Mouse (Mus musculus): ENCODE results near the gene Vti1a.
A peak's percentile ranks its signal among the peaks of the same experiment; 100 is the strongest.

Gene Vti1a

DNA sequence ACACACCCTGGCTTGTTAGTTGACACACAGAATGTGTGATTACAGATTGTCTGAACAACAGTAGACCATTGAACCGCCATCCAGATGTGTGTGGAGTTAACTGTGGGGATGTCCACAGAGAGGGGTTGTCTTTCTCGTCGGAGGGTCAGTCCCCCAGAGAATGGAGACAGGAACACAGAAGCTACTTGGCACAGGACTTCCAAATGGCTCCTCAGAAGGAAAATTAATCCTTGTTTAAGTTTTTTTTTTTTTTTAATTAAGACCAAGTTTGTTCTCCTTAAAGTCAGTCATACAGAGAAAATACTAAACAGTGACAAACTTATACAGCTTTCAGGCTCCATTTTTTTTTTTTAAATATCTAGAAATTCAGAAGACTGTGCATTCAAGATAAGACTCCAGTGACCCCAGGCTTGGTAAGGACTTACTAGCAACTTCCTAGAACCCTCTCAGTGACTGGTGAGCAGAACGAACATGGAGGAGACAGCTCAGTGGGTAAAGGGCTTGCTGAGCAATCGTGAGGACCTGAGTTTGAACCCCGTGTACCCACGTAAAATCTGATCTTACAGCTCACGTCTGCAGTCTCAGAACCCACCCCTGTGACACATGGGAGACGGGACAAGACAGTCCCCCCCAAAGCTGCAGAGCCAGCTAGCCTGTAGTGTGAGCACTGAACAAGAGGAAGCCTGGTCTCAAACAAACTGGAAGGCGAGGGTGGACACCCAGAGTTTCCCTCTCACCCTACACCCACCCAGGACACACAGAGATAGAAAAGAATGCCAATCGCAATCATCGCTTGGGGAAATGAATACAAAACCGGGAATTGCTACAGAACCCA lies 248.2 kb downstream of the Vti1a start:
- no peak for DNase-seq

DNA sequence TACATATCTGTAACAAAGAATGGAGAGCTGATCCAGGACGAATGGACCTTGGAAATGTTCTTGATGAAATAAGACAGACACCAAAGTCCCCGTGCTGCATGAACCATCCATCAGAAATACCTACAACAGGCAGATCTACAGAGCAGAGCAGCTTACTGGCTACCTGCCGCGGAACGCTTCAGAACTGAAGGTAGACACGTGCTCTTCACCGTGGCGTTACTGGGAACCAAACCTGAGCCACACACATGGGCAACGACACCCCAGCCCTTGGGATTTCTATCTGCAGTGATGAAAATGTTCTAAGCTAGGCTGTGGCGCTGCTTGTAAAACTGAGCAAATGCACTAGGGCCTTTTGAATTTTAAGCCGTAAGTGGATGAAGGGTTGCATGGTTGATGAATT lies 249.0 kb downstream of the Vti1a start:
- no peak for DNase-seq

DNA sequence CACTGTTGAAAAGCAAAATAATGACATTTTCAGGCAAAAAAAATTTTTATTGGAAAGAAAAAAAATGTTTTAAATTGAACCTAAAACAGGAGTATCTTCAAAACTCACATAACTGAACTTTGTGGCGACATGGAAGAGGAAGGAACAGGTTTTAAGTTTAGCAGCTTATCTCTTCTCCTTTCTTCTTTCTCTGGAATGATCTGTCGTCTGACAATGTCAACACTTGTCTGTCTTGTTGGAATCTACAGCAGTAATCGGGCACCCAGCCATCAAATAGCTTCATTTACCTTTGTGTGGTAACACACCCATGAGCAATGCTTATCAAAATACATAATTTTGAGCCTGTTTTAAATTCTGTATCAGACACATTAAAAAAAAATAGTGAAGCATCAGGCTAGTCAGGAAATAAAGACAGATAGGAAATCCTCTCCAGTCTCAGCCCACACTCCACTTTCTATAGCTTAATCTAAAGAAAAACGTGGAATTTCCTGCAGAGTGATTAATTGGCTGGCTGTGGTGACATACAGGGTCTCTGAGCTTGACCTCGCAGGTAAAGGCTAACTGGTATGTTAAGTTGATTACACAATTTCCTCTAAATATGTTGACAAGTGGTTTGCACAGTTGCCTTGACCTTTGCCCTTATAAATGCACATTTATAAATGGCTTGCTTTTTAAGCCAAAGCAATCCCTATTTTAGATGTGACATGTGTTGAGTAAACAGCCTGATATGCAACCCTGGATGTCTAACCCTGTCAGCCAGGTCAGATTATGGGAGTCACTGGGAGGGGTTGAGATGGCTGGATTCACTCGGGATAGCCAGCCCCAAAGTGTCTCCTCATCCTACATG lies 249.7 kb downstream of the Vti1a start:
- DNase-seq: no peak

DNA sequence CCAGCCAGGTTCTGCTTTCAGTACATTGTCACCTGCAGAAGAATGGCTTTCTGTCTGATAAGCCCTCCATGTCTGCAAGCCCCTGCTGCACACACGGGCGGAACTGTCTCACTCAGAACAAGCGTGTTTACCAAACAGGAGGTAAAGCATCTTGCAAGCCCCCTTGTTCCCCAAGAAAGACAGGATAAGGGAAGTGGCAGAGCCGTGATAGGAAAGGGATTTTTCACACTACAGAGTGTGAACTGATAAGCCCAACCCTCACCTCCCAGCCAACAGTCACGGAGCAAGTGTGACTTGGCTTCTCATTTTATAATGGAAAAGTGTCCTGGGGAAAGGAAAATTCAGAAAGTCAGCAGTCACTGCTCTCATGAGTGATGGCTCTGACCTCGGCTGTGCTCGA lies 253.0 kb downstream of the Vti1a start:
- DNase-seq: no peak

DNA sequence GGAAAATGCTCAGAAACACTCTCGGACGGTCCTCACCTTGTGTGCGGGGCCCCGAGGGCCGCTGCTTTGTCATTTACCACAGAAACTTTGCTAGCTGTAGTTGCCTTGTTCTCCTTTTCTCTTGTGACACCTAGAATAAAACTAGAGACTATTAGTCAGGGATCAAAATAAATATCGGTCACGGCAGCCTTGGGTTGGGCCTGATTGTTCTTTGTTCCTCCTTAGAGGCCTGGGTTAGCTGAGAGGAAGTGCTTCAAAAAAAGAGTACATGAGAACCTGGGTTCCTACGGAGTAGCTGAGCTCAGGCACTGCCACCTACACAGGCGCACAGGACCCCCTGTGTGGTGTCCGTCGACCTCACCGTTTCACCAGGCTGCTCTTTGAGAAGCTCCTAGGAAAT lies 253.8 kb downstream of the Vti1a start:
- DNase-seq: no peak

DNA sequence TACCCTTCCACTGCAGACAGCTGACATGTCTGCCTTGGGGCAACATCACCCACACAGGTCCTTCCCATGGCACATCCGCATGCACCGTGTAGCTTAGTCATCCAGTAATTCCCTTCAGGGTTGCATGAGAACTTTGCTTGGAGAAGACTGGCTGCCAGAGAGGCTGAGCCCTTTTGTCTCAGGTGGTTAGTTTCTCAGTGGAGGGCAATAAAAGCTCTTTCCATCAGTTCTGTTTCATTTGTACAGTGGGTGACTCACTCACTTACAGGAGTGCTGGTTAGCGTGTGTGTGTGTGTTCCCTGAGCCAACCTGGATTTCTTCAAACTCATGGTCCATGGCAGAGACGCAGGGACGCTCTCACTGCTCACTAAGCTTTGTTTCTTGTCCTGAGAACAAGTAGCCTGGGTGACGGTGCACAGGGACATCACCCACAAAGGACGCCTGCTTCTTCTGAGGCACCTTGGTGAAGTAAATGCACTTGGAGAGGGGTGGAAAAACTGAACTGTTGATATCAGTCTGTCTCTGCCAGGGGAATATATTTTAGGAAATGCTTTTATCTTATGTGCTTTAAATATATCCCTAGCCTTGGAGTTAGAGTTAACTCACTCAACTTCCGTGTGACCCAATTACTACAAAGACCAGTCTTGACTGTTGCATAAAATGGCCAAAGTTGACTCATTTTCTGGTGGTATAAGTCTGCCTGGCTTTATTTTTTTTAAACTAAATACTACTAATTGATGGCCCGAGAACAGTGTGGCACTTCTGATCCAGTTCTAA lies 254.6 kb downstream of the Vti1a start:
- DNase-seq: no peak

DNA sequence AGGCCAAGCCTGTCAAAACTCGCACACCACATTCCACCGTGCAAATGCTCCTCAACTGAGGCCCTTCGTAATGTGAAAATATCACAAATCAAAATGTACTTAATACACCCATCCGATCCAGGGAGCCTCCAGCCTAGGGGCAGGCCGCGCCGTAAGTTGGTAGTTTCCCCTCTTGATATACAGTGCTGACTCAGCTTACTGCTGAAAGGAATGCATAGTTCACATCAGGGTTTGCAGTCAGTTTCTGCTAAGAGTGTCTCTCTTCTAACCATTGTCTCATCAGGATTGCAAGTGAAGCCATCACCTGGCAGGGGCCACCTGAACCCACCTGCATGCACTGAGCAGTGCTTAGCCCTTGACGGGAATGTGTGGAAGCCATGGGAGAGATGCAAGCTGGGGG lies 255.4 kb downstream of the Vti1a start:
- DNase-seq: no peak

DNA sequence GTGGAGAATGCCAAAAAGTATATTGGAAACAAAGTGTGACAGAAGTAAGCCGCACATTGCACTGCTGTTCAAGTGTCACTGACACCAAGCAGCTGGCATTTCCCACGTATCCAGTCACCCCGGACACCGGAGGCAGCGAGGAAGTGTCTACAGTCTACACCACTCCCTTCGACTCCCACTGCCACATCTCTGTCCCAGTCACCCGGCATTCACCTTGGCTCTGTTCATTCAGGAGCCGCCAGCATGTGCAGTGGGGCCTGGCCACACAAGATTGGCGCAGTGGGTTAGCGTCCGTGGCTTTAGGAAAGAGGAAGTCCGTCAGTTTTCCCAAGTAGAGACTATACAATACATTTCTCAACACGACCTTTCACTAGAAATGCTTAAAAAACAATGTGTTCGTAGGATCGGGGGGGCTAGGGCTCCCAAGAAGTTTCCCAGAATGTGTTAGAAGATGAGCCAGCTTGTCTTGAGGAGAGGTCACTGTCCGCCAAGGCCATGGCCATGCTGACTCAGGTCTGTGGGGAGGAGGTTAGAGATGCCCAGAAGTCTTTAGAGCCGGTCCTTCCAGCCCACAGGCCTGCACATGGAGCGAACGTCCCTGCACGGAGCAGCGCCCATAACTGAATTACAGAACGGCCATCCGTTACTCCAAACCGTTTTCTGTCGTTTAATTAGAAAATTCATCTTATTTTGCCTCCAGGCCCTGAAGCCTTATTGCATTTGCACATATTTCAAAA lies 261.4 kb downstream of the Vti1a start:
- no peak for DNase-seq

DNA sequence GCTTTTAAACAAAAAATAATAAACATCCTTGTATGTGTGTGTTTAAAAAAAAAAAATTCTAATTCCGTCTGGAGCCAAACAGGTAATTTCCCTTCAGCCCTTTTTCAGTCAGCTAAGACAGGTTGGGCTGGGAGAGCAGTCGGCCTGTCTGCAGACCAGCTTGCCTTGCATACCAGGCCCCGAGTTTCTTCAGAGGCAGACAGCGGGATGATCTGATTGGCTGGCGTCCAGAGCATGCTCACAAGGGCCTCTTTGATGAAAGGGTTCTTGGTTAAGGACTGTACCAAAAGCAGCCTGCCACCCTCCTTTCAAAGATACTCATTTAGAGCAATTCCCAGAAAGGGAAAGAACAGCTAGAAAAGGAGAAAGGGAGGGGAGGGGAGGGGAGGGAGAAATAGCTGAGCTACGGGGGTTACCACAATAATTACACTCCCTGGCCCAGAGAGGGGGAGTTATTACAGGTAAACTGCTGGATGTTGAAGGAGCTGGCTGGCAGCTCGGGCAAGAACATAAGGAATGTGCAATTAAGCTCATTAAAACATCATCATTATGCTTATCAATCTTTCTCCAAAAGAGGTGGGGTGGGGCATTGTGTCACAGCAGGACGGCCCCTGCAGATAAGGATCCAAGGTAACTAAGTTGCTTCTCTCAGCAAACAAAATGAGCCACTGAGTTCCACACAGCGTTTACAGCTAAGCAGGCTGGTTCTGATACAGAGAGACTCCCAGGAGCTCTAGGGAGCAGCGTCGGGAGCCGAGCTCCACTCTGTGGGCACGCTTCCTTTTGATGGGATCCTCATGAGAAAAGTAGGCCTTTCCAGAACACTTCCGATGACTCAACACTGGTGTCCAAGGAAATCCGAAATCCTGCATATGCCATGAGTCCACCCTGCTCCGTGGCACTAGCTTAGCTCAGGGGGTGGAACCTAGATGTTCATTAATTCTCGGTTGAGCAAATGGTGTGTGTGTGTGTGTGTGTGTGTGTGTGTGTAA lies 262.3 kb downstream of the Vti1a start:
- peak; percentile 80 to 86 for DNase-seq

DNA sequence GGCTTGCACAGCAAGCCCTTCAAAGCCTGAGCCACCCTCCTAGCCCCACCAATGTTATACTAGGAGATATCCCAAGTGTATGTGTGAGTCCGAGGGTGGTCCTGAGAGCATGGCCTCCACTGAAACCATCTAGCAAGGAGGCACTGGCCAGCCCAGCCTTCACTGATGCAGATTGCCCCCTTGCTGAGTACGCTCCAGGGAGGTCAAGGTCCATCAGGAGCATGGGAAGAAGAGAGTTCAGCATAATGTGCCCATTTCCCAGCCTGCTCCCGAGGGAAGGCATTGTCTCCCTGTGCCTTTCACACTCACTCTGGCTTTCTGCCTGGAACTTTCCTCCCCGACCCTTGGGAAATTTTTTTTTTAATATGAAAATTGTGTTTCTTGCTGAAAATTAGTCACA lies 263.2 kb downstream of the Vti1a start:
- no peak for DNase-seq

DNA sequence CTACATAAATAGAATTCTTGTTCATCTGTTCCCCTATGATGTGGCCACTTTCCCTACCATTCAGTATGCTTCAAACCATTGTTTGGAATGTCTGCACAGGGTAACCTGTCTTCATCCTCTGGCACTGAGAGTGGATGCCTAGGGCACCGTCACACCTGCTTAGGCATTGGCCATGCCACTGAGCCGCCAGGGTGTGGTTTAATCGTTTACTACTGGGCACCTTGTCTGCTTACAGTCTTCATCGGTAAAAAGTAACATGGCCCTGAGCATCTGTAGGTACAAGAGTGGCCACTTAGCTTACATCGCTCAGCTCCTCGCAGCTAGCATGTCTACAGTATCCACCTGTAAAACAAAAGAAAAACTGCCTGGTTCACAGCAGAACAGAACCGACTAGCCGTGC lies 264.1 kb downstream of the Vti1a start:
- DNase-seq: no peak

DNA sequence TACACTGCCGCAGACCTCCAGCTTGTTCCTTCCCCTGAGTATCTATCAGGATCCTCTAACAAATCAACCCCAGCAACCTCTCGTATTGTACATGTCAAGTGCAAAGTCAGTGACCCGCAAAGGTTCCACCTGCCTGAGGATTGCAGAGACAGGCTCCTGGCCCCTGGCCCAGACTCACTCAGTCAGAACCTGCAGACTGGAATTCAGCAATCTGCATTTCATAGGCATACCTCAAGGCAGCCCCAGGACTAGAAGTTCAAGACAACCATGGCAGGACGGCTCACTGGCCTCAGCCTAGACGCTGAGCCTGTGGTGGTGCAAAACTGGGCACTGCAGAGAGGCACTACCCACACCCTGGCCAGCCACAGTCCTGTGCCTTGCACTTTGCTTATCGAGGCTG lies 264.6 kb downstream of the Vti1a start:
- DNase-seq: peak; percentile 64 to 73

DNA sequence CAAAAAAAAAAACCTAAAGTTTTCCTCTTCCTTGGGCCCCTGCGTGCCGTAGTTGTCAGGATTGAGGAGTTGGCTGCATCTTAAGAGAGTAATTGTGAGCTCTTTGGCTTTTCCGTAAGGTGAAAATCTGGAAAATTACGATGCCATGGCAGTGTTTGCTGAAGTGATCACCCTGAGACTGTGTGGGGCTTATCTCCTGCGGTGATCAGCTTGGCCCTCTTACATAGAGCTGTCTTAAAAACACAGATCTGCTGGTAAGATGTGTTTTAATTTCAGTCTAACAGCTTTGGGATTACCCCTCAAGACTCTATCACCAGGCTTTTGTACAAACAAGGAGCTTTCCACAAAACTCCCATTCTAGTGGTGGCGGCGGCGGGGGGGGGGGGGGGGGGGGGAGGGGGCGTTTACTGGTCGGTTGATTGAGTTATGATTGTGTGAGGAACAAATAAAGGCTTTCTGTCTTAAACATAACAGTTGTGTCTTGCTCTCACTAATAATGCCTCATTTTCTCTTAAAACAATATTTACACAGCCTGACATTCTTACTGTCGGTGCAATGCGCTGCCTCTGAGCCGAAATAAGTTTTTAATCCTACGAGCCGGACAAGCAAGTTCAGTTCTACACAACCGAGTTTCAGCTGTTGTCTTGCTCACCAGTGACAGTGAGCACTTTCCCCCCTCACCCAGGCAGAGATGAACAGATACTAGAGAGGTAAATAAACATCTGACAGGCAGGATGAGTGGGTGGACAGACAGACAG lies 267.0 kb downstream of the Vti1a start:
- DNase-seq: no peak

DNA sequence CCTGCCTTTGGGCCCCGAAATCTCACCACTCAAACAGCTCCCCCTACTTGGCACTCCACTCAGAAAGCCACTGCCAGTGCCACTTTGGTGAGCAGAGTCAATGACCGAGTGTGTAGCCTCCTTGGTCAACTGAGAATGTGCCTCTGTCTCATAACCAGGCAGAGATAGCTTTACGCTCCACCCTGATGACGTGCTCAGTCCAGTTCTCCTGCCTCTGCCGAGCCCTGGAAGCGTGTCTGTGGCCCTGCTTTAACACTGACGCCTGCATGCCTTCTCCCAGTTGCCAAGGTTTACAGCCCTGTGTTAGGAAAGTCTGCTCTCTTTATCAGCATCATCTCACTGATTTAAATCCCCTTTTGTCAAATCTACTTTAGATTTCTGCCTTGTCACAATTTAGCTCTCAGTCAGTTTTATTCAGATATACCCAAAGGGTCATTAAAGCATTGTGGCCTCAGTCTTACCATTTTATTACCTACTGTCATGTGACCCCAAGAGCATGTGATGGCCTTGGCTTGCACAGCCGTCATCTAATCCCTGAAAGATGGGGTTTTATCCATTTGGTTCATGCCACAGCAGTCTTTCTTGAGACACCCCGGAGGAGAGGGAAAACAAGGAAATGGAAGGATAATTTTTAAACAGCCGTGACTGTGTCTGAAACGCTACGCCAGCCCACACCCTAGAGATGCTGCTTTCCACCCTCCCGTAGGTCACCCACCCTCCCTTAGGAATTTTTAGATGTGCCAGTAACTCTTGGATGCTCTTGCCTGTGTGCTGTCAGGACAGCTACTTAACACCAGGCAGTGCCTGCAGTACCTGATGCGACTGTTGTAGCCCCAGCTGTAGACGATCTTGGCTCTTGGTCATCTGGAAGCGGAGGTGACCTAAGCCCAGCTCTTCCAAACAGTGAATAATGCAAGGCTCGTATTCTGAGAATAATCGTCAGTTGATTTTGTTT lies 269.5 kb downstream of the Vti1a start:
- no peak for DNase-seq

DNA sequence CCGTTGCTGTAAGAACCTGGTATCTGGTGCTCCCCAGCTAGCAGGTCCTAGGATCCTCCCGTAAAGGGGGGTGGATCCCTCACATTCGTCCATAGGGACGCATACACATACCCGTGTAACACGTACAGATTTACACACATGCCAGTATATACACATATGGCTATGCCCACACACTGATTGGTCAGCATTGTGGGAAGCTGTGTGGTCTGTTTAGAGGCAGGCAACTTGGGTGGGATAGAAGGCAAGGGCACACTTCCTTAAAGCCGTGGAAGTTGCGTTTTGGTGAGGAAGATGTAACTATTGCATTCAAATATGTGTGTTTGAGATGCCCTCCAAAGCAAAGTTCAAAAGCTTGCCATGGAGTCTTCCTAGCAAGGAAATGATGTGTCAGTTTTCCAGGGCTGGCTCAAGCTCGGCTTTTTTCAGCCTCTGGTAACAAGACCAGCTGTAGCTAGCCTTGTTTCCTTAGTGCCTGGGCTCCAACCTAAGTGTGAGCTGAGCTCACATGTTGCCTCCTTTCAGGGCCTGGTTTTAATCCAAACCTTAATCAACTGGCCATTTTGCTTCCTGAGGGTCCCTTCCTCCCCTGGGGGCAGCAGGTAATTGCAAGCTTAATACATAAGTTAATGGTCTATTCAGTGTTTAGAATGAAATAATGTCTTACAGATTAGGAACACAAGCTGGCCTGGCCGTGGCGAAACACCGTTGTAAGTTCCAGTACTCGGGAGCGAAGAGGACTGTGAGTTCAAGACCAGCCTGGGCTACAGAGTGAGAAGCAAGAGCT lies 271.7 kb downstream of the Vti1a start:
- DNase-seq: no peak

DNA sequence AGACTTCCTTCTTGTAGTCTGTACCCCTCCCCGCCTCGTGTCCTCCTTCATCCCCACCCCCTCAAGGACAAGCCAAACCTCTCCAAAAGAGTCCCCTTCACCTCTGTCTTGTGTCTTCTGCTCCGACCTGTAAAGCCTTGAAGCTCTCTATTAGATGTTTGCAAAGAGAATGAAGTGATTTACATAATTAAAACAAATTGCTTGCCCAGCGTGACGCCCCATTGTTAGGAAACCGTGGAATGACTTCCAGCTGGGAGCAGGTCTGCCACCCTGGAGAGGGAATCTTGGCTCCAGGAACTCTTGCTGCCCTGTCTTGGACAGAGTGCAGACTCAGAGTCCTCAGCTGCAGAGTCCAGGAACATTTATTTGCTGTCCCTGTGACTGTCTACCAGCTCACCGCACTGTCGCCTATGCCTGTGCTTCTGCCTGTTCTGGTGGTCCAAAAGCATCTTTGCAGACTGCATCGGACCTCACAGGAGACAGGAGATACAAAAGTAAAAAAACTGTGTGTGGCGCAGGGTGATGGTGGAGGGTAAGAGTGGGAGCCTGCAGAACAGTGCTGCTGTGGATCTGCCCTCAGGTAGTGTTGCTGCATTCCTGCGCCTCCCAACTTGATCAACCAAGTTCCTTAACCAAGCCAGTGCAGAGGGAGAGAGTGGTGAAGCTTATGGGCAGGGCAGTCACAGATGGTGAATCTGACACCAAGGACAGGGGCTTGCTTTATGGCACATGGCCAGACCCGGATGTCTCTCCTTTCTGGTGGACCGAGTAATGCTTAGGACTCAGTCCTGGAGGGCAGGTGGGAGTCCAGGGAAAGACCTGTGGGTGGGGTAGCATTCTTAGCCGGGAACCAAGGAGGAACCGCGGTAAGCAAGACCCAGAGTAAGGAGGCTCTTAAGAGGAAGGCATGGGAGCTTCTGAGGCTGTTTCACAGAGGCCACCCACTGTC lies 273.1 kb downstream of the Vti1a start:
- DNase-seq: peak; percentile 48 to 53
